Mouse (Mus musculus) bone marrow, adult 2 months (tissue): ENCODE data around the gene Trim80.

Experiments
- CTCF ChIP-seq: fragments of 200-500 bp; IDR thresholded peaks from 2 replicates; pipeline ENCODE4 v1.5.1; 2011; ENCODE audit warnings: low read length, control low read depth; ENCODE audit not compliant: control insufficient read depth, insufficient read depth
- POLR2A ChIP-seq: fragments of 200-500 bp; IDR thresholded peaks from 2 replicates; pipeline ENCODE4 v1.6.1; 2011; ENCODE audit warnings: low read depth, mild to moderate bottlenecking, control low read depth, low read length, borderline replicate concordance; ENCODE audit not compliant: control insufficient read depth

GRCm38 (mm10) chr11:115398085-115398484, 42.3 kb upstream of the Trim80 start:
- TF ChIP-seq CTCF: no peak
- TF ChIP-seq POLR2A: no peak
